Mouse (Mus musculus) cortical plate, adult 2 months (tissue): ENCODE measurements at regions not wholly inside any gene's neighbourhood (a gene's known extent, or its start where the extent isn't known, plus 50 kb on each side); places are given as distances from the start of the nearest gene placed in this dataset.

Source experiments
- CTCF ChIP-seq: fragments of 200-500 bp; IDR thresholded peaks from 2 replicates; pipeline ENCODE4 v1.5.1; 2011; ENCODE audit warnings: mild to moderate bottlenecking, control low read depth, low read length; ENCODE audit not compliant: insufficient read depth; ENCODE audit errors: extremely low read depth
- POLR2A ChIP-seq: fragments of 200-500 bp; IDR thresholded peaks from 2 replicates; pipeline ENCODE4 v1.6.1; 2011; ENCODE audit warnings: mild to moderate bottlenecking, low read length, control low read depth; ENCODE audit not compliant: insufficient read depth; ENCODE audit errors: extremely low read depth

DNA sequence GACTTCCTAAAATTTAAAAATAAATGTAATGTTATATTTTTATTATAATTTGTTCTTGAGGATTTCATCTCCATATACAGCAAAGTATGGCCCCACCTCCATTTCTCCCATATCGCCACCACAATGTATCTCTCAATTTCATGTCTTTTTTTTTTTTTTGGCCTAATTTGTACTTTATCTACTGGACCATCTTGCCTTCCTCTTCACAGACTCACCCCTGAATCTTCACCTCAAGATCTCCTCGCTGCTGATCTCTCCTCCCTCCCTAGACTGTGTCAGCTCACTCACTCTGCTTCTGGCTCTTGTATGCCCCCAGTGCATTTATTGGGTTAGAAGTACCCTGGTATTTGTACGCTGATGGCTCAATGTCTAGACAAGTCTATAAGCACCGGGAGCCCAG, 269.4 kb upstream of the Chd6 start:
- no peak for TF ChIP-seq POLR2A
- no peak for TF ChIP-seq CTCF
